Mouse (Mus musculus): ENCODE data around the gene Mrgprd. TPM values are rescaled to one million over a fixed set of nuclear protein-coding genes. Genes with fewer than 3 reads are reported as not detected.

Gene Mrgprd
- polyA plus RNA-seq, 1 experiment from 2014 or later: not detected

Other genes with a start within 250 kb of the Mrgprd start
- 0.71 and 0.88 TPM in 2 replicates for gene 1810010D01Rik, start 106.7 kb upstream of the Mrgprd start, polyA plus RNA-seq (2014; fragmentation: Nextera tagmentation; extraction: Ambion mirVana)
- gene Tpcn2, start 30.8 kb upstream of the Mrgprd start, polyA plus RNA-seq (2014; fragmentation: Nextera tagmentation; extraction: Ambion mirVana): 4.4 and 5.3 TPM in 2 replicates
- gene Mrgprf, start 14.0 kb upstream of the Mrgprd start, polyA plus RNA-seq (2014; fragmentation: Nextera tagmentation; extraction: Ambion mirVana): 2.9 and 3.7 TPM in 2 replicates